Mouse (Mus musculus): ENCODE measurements around the gene Ube2m.

Gene Ube2m

DNA sequence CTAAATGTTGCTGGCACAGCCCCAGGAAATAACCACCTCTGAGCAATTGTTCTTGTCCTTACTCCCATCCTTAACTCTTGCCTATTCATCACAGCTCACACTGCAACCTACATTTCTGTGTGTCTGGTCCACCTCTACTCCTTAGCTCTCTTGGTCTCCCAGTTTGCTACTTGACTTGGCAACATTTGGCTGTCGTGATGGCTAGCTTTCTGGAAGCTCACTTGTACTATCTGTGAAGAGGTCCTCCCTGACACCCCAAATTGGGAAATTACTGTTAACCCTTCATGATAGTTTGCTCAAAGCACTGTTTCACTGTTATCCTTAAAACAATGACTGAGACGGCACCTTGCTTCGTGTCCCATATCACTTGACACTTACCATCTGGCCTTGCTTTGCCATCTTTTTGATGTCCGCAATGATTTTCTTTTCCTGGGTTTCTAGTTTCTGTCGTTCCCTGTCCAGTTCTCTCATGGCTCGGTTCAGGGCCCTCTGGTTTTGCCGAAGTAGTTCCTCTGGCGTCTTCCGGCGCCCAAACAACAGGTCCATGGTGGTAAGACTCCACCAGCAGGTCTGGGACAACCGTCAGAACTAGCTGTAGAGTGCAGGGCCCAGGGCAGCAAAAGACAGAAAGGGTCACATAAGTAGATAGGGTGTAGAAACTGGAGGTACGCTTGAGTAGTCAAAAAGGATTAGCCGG is 4.5 kb downstream of the Ube2m start:
- no peak for DNase-seq

DNA sequence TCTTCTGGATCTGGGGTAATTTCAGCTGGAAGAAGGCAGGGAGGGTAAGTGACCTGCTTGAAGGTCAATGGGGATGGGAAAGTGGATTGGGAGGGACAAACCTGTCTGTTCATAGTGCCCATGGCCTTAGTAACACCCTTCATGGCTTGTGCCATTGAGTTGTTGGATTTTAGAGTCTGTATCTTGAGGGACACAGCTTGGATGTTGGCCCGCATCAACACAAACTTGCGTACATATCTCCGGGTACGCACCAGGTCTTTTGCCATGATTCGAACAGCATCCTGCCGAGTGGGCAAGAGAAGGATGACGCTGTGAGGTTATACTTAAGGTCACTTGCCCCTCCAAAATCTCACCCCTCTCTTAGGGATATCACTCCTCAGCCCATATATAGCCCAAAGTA is 5.5 kb downstream of the Ube2m start:
- DNase-seq, result no peak

DNA sequence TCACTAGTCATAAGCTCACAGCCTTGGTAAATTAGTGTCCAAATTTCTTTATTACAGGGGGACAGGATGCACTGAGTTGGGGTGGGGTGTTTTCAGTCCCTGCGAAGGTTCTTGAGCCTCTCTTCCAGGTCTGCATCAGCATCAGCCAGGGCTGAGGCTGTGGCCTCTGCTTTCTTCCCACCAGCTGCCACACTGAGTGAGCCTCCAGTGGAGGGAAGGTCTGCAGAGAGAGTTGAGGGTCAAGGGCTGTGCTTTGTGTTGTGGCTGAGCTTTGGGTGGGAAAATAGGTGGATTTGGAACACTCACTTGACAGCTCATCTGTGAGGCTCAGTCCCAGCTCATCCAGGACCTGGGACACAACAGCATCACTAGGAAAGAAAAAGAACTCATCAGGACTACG is 6.1 kb downstream of the Ube2m start:
- no peak for DNase-seq

DNA sequence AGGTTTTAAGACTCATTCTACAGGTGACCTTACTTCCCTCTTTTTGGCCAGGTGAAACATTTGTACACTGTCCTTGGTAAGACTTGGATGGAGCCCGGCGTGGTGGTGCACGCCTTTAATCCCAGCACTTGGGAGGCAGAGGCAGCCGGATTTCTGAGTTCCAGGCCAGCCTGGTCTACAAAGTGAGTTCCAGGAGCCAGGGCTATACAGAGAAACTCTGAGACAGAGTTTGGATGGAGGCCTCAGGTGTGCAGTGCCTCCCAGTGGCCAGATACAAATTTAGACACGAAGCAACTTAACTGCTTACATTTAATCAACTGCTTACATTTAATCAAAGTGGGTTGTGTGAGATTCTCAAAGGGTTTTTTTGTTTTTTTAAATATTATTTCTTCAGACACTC is 7.0 kb downstream of the Ube2m start:
- peak; percentile 35 to 62 for DNase-seq

DNA sequence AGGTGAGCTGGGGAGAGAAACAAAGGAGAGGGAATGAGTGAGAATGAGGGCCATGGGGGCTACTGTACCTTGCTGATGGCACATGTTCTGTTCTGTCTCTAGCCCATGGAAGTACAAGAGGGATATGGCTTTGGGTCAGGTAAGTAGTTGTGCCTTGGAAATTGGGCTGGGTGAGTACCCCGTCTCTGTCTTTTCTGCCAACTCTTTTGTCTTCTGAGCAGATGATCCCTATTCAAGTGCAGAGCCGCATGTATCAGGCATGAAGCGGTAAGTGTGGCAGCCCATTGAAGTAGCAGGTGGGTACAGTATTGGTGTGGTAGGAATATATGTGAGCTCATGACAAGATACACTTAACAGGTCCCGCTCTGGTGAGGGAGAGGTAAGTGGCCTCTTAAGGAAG is 9.1 kb downstream of the Ube2m start:
- DNase-seq, result no peak

DNA sequence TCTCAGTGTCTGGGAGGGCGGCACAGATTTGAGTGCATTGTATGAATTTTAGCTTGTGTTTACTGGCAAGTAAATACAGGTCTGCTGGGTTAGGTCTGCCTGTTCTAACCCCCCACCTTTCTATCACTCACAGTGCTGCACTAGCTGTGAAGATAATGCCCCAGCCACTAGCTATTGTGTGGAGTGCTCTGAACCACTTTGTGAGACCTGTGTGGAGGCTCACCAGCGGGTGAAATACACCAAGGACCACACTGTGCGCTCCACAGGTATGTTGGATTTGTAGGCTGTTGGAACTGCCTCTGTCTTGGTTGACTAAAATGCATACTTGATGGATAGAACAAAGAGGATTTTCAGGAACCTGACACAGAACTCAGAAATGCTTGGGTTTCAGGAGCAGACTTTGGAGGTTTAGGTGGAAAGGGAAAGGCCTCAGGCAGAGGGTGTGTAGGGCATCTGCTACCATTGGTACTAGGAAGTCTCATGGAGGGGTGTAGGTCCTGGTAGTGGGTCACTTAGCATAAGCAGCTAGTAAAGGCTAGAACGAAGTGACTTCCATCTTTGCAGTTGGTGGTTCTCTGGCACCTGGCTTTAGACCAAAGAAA is 12.5 kb downstream of the Ube2m start:
- DNase-seq, result no peak

DNA sequence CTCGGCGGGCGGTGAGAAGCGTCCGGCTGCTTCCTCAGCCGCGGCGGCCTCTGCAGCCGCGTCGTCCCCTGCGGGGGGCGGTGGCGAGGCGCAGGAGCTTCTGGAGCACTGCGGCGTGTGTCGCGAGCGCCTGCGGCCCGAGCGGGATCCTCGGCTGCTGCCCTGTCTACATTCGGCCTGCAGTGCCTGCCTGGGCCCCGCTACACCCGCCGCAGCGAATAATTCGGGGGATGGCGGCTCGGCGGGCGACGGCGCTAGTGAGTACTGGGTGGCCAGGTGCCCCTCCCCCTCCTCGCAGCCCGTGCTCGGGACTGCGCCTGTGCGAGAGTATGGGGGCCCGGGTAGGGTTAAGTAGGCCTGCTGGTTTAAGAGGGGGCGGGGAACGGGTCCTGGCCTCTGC is 13.3 kb downstream of the Ube2m start:
- DNase-seq, result peak; percentile 68 to 87

DNA sequence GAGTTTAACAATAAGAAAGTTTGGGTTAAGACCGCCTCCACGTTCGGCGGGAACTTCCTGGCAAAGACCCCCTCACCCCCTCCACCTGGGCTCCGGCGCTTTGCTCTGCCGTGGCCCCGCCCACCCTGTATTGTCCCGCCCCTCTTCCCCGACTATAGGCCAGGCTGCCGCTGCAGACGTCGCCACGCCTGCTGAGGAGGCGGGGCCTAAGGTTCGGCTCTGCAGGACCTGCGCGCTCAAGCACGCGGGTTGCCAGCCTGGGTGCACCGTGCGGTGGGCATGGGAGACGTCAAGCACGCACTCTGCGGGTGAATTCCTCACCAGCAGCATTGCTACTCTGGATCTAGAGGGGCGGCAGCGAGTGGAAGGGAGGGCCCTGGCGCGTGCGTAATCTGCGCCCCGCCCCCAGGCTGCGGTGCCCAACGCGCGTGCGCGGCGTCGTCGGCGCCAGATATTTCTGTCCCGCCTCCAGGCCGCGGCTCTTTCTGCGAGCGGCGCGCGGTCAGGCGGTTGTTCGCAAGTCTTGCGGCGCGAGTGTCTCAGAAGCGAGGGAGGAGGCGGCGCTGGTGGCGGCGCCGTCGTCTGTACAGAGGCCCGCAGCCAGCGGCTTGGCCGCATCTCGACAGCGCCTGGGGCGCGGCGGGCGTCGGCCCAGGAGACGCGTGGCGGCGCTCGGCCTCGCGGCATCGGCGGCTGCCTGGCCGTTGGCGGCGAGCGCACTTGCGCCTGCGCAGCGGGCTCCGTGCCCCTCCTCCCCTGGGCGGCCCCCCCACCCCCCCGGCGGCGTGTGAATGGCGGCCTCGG is 13.9 kb downstream of the Ube2m start:
- peak; percentile 90 to 95 for DNase-seq

DNA sequence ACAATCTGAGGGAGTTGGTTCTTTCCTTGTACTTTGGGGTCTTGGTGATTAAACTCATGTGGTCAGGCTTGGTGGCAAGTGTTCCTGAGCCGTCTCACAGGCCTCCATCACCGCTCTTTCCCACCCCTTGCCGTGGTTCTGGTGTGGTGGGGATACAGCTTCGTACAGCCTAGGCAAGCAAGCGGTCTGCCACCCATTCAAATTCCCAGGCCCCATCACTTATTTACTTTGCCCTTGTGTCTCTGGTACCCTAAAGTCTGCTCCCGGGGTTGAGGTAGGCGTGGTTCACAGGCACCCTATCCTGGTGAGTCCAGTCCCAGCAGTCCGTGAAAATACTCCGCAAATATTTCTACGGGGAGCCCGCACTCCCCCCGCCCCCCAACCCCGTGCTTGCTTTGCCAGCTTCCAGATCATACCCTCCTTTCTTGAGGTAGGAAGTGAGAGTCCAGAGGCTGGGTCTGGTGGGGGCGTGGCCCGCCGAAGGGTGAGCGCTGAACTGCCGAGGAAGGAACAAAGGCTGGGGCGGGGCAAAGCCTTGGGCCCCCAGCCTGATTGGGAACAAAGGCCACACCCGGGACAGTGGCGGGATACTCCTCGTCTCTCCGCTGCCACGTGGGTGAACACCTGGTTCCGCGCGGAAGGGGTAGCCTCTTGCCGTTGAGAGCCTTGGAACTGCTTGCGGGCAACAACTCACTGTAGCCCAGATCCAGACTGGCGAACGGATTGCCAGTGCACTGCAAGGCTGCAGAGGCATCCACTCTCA is 15.1 kb downstream of the Ube2m start:
- peak; percentile 79 to 87 for DNase-seq

DNA sequence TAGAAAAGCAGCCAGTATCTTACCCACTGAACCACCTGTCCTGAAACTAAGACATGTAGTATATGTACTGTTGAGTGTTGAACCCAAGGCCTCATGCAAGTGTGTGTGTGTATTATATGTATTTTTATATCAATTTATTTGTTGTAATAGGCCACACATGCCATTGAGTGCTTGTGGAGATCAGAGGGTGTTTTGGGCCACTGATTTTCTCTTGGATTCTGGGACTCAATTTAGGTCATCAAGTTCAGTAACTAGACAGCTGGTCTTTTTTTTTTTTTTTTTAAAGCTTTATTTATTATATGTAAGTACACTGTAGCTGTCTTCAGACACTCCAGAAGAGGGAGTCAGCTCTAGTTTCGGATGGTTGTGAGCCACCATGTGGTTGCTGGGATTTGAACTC is 22.9 kb downstream of the Ube2m start:
- no peak for DNase-seq

DNA sequence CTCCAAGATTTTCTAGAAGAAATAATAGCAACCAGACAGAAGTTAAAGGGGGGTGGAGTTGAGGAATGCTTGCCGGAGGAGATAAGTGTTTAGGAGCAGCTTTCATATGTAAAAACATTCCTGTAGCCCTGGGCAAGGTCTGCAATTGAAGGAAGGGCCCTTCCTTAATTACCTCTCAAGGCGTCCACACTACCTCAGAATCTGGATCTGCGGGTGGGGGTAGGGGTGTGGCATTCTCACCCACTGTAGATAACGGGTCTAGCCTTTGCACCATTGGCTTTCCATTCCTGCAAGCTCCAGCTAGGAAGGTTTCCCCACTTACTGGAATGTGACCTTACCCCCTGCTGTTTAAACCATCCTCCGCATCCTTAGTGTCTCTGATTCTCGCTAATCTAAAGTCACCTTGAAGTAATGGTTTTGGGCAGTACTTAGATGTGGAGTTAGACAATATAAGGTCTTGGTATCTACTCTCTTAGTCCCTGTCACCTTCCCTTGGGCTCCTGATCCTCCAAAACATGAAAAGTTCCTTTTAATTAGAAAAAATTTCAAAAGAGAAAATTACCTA is 23.7 kb downstream of the Ube2m start:
- DNase-seq, result no peak

DNA sequence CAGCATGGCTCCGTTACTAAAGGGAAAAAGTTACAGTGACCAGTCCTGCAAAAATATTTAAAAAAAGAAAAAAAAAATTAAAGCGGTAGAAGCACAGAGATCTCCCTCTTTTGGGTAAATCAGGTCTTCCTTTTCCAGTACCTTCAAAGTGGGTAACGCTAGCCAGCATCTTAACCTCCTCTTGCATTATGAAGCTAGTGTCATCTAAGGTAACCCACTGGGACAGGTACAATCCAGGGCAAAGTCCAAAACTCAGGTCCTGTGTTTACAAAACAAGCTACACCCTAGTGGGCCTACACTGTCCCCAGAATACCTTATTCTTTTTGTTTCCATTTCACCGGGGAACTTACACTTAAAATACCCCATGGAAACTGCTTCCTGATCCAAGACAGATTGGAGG is 24.4 kb downstream of the Ube2m start:
- DNase-seq, result no peak

DNA sequence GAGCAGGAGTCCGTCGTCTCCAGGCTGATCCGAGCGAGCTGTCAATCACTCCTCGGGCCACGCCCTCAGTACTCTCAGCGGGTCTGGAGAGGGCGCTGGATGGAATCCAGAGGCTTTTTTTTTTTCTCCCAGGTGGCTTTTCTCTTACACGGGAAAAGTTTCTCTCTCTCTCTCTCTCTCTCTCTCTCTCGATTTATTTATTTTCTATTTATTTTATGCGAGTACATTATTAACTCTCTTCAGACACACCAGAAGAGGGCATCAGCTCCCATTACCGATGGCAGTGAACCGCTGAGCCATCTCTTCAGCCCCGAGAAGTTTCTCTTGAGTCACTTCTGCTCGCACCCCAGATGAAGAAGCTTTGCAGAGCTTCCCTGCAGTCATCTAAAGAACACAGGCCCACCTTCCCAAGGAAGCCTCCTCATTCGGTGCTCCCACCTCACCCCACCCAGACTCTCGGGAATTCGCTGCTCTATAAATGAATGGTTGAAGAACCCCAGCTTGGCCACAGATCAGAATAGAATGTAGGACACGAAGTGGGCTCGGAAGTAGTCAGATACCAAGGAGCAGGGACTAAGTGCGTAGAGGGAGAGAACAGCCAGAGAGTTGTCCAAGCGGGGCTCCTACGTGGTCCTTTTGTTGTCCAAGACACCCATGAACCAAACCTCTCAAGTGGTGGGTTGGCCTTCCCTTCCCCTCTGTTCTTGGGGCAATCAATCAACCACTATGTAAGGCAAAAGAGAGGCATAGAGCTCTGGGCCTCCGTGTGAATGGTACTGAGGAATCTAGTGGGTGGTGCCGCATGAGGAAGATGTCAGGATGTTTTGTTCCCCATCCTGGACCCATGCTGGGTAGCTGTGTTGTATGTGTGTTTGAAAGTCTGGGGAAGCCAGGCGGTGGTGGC is 27.8 kb downstream of the Ube2m start, which contains the start of gene Zbtb45:
Gene Zbtb45, minus strand, starts transcription at position 30 of the 904 bp plus-strand sequence.
- DNase-seq, result peak in 1 of 2 experiments; percentile 20

DNA sequence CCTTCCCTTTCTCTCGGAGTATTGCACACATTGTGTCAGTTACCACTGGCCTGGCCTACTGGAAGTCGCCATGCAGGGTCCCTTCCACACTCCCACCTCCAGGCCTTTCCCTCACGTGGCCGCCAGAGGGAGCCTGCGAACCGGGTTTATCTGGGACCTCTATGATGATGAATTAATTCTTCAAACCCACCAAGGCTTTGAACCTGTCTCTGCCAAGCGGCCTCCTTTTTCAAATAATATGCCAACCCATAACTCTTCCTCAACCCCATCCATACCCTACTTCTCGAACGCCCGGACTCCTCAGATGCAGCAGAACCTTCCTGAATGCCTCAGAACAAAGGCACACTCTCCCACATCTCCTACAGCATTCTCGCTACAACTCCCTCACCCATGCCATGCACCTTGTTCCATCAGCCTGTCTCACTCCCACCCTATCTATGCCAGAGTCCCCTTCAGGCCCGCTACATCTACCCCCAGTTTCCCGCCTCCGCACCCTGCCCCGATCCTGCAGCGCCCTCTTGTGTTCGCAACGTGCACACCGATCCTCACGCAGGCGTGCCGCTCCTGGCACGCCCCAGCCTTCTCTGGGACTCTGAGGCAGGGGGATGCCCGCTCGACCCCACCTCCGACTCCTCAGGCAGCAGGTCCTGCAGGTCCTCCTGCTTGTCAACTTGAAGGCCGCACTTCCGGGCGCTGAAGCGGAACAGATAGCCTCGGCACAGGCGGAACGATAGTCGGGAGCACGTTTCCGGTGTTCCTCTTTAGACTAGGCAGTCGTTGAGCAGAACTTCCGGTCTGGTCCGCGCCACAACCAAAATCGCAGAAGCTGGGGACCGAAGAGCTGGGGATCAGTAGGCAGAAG is 28.7 kb downstream of the Ube2m start:
- DNase-seq, result peak; percentile 93 to 95

DNA sequence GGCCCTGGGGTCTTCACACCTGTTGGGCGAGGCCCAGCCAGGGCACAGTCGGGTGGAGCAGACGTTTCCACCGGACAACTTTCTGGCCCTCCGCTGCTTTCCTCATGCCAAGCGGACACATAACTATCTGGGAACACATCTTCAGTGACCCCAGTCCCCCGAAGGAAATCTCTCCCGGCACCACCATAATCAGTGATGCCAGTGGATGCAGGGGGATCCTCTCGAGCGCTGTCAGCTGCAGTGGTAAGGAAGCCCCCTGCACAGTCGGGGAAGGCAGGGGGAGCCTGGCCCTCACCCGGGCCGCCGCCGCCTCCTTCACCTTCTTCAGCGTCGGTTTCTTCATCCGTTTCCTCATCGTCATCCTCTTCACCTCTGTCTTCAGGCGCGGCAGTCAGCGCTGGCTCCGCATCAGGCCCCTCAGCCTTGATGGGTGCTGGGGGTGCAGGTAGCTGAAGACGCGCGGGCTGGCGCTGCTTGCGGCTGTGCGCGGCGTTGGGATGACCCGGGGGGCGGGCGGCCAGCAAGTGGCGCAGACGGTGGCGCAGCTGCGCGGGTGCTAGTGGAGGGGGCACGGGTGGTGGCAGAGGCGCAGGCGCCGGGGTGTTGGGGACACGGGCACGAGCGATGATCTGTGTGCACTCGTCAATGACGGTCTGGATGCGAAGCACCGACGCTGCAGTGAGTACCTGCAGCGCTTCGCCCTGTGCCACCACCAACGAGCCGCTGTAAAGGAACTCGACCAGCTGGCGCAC is 30.6 kb downstream of the Ube2m start:
- DNase-seq, result no peak

DNA sequence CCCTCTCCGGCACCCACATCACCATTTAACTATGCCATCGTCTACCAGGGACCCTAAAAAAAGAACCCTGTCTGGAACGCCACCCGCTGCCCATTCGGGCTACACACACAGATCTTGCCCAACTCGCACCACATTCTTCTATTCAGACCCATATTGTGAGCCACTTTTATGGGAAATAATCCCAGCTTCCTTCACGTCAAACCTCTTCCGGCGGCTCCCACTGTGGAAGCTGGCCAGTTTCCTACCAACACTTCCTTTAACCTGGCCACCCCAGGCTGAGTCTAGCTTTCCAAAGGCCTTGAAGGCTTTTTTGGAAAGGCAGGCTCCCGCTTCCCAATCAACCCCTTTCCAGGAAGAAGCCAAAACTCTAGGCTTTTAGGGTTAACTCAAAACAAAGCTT is 31.5 kb downstream of the Ube2m start:
- peak; percentile 41 to 58 for DNase-seq

DNA sequence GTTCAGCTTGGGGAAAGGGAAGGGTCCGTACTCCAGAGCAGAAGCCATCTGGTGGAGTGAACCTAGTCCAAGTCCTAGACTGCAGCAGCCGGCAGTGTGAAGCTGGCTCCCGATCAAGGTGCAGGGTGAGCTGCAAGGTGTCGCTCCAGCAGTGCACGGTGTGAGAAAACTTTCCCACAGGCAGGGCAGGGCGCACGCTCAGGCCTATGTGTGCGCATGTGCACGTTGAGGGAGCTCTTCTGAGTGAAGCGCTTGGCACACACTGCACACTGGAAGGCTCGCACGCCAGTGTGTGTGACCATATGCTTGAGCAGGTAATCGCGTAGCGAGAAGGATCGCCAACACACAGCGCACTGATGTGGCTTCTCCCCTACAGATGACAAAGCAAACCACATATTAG is 32.1 kb downstream of the Ube2m start:
- DNase-seq, result no peak

DNA sequence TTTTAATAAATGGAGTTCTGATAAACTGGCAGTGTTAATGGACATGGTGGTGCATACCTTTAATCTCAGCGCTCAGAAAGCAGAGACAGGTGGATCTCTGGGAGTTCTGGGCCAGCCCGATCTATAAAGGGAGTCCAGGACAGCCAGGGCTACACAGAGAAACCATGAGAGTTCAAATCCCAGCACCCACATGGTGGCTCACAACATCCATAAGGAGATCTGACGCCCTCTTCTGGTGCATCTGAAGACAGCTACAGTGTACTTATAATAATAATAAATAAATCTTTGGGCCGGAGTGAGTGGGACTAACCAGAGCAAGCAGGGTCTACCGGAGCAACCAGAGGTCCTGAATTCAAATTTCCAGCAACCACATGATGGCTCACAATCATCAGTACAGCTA is 34.7 kb downstream of the Ube2m start:
- no peak for DNase-seq

DNA sequence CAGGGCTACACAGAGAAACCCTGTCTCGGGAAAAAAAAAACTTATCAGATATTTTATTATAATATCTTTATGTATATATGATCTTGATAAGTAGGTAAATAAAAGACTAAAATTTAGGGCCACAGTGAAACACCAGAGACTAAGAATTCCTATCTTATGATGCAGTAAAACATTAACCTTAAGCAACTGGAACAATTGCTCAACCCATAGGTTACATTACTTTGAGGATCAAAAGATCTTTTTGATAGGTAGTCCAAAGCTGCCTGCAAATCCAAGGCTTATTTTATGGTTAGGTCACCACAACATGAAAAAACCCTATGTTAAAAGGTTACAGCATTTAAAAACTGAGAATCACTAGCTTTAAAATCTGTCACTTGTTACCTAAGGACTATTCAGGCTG is 36.5 kb downstream of the Ube2m start:
- no peak for DNase-seq

DNA sequence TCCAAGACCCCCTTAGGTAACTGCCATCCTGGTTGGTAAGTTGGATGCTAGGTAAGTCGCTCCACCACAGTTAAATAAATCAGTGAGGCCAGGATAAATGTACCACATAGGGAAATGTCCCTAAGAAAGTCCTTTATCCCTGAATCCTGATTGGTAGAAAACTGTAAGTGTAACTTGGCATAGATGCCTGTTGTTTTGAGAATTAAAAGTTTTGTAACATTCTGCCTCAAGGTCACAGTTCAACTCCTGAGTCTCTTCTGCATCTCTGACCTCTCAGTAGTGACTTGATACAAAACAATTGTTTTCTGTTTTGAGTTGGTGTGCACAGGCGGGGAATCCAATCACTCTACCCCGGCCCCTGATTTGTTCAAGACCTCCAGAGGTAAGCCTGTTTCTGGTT is 39.2 kb downstream of the Ube2m start, which contains the start of gene Trim28:
Gene Trim28, plus strand, starts transcription at position 264 of the 400 bp plus-strand sequence.
- DNase-seq, result no peak
